Mouse (Mus musculus) limb, embryonic 14.5 days (tissue): ENCODE data around the gene Map3k5. TPM values are rescaled to one million over a fixed set of nuclear protein-coding genes. Genes with fewer than 3 reads are reported as not detected.

ENCODE experiments used
- ATAC-seq: fragments of 200-750 bp; cut with Nextera tagmentation; 2 replicates; pipeline ENCODE4 v1.8.0; 2017; ENCODE audit warnings: low read depth, moderate number of reproducible peaks, moderate TSS enrichment; ENCODE audit not compliant: low FRiP score
- DNase-seq: peaks from one replicate; pipeline ENCODE4 v3.0.0-alpha.2; 2015; ENCODE audit warnings: low spot score
- H3K27ac ChIP-seq: fragments of 300-500 bp; sonication (generic); replicated peaks from 2 replicates; pipeline ENCODE4 v1.5.1; 2014; ENCODE audit warnings: low read depth, mild to moderate bottlenecking, low read length, moderate library complexity, mixed read lengths
- H3K27me3 ChIP-seq: fragments of 300-500 bp; sonication (generic); 2 replicates; pipeline ENCODE4 v1.6.1; 2014; ENCODE audit warnings: low read length, mixed read lengths; ENCODE audit not compliant: control insufficient read depth, insufficient read depth
- H3K36me3 ChIP-seq: fragments of 300-500 bp; sonication (generic); 2 replicates; pipeline ENCODE4 v1.6.1; 2014; ENCODE audit warnings: mild to moderate bottlenecking, low read length, moderate library complexity, mixed read lengths; ENCODE audit not compliant: control insufficient read depth, insufficient read depth
- H3K4me1 ChIP-seq: fragments of 300-500 bp; sonication (generic); 2 replicates; pipeline ENCODE4 v1.6.1; 2014; ENCODE audit warnings: antibody characterized with exemption, low read length, mixed read lengths; ENCODE audit not compliant: control insufficient read depth, insufficient read depth
- H3K4me2 ChIP-seq: fragments of 300-500 bp; sonication (generic); replicated peaks from 2 replicates; pipeline ENCODE4 v1.6.1; 2014; ENCODE audit warnings: low read depth, mild to moderate bottlenecking, low read length, moderate library complexity; ENCODE audit not compliant: severe bottlenecking
- H3K4me3 ChIP-seq: fragments of 300-500 bp; sonication (generic); replicated peaks from 2 replicates; pipeline ENCODE4 v1.5.1; 2014; ENCODE audit warnings: low read length
- H3K9ac ChIP-seq: fragments of 300-500 bp; sonication (generic); 2 replicates; pipeline ENCODE4 v1.6.1; 2014; ENCODE audit warnings: mild to moderate bottlenecking, low read depth, low read length, moderate library complexity; ENCODE audit not compliant: severe bottlenecking
- H3K9me3 ChIP-seq: fragments of 300-500 bp; sonication (generic); 2 replicates; pipeline ENCODE4 v1.6.1; 2016; ENCODE audit warnings: low read length; ENCODE audit not compliant: control insufficient read depth
- POLR2A ChIP-seq: fragments of 200-500 bp; IDR thresholded peaks from 2 replicates; pipeline ENCODE4 v1.8.0; 2012; ENCODE audit warnings: inconsistent platforms, mild to moderate bottlenecking, moderate library complexity, borderline replicate concordance; ENCODE audit not compliant: insufficient read depth, insufficient read length; ENCODE audit errors: extremely low read depth
- WGBS: fragments of 180-500 bp; shearing (Covaris S2); extraction: QIAGEN DNeasy Blood & Tissue Kit; methylation state at CpG from one replicate; pipeline ENCODE4 v1.1.7; 2014; 5-methylcytosine and 5-hydroxymethylcytosine counted together
- polyA plus RNA-seq, 2 experiments: library from polyadenylated mRNA; depleted of rRNA in 1 of 2; stranded (reverse) in 1 of 2; unstranded in 1 of 2; fragments of >200 nt; fragmentation: Nextera tagmentation in 1 of 2; extraction: Ambion mirVana in 1 of 2; gene quantifications; 2 replicates each; pipeline versions ENCODE4 v1.2.1 to v1.2.3; 2012 to 2014

Gene Map3k5
- polyA plus RNA-seq, 2 experiments: 2.0 to 3.5 TPM

- ATAC-seq (no peak), DNase-seq (no peak)
- no peaks in the 10 kb centered on the region for H3K9me3 ChIP-seq
- H3K9ac ChIP-seq: no peak overlapping the region
- H3K27me3 ChIP-seq: no peaks in the 10 kb centered on the region
- H3K36me3 ChIP-seq: no peaks in the 10 kb centered on the region
- no peak overlapping the region for H3K27ac ChIP-seq
- no peak for TF ChIP-seq POLR2A
- no peaks in the 10 kb centered on the region for H3K4me1 ChIP-seq
- H3K4me3 ChIP-seq: no peak overlapping the region
- 69% methylated on average over 4 of the region's 4 CpGs for WGBS
- H3K4me2 ChIP-seq: no peak overlapping the region
These were observed 65.6 kb downstream of the Map3k5 start for GRCm38 (mm10) chr10:19999703-20000407.

GRCm38 (mm10) chr10:20000408-20000770, 66.1 kb downstream of the Map3k5 start:
- no peaks in the 10 kb centered on the region for H3K27me3 ChIP-seq
- no peak overlapping the region for H3K27ac ChIP-seq
- DNase-seq: no peak
- WGBS: 76% methylated on average over 8 of the region's 8 CpGs
- H3K36me3 ChIP-seq: no peaks in the 10 kb centered on the region
- no peak for ATAC-seq
- H3K4me3 ChIP-seq: no peak overlapping the region
- no peak overlapping the region for H3K9ac ChIP-seq
- no peaks in the 10 kb centered on the region for H3K9me3 ChIP-seq
- TF ChIP-seq POLR2A: no peak
- H3K4me1 ChIP-seq: no peaks in the 10 kb centered on the region
- H3K4me2 ChIP-seq: no peak overlapping the region

GRCm38 (mm10) chr10:20001990-20002389, 67.7 kb downstream of the Map3k5 start:
- Histone ChIP-seq H3K27me3 (no peaks in the 10 kb centered on the region), H3K4me3 (no peak overlapping the region), H3K4me2 (no peak overlapping the region), H3K27ac (no peak overlapping the region), H3K4me1 (no peaks in the 10 kb centered on the region), H3K9ac (no peak overlapping the region), H3K9me3 (no peaks in the 10 kb centered on the region), H3K36me3 (no peaks in the 10 kb centered on the region)
- no peak for DNase-seq
- 42% methylated on average over 5 of the region's 5 CpGs for WGBS
- no peak for ATAC-seq
- no peak for TF ChIP-seq POLR2A

GRCm38 (mm10) chr10:20003006-20003405, 68.7 kb downstream of the Map3k5 start:
- Histone ChIP-seq H3K36me3 (no peaks in the 10 kb centered on the region), H3K4me2 (no peak overlapping the region), H3K9me3 (no peaks in the 10 kb centered on the region), H3K9ac (no peak overlapping the region), H3K4me3 (no peak overlapping the region), H3K27me3 (no peaks in the 10 kb centered on the region), H3K4me1 (no peaks in the 10 kb centered on the region), H3K27ac (no peak overlapping the region)
- TF ChIP-seq POLR2A: no peak
- WGBS: 54% methylated on average over 5 of the region's 5 CpGs
- DNase-seq (no peak), ATAC-seq (no peak)

GRCm38 (mm10) chr10:20004786-20005185, 70.5 kb downstream of the Map3k5 start:
- 42% methylated on average over 4 of the region's 4 CpGs for WGBS
- H3K27ac ChIP-seq: no peak overlapping the region
- TF ChIP-seq POLR2A: no peak

More at GRCm38 (mm10) chr10:20004786-20005185, 70.5 kb downstream of the Map3k5 start:
- Histone ChIP-seq H3K4me2 (no peak overlapping the region), H3K36me3 (no peaks in the 10 kb centered on the region), H3K4me1 (no peaks in the 10 kb centered on the region), H3K27me3 (no peaks in the 10 kb centered on the region), H3K9me3 (no peaks in the 10 kb centered on the region), H3K4me3 (no peak overlapping the region), H3K9ac (no peak overlapping the region)
- ATAC-seq (no peak), DNase-seq (no peak)
